Mouse (Mus musculus) erythroblast, embryonic 14.5 days (primary cell): ENCODE results near the gene Tm6sf1.

Experiments
- GATA1 ChIP-seq: IDR thresholded peaks from 2 replicates; pipeline ENCODE4 v1.6.1; 2012; ENCODE audit warnings: low read length, inconsistent platforms, mixed read lengths
- TAL1 ChIP-seq: IDR thresholded peaks from 3 replicates; pipeline ENCODE4 v1.6.1; 2012; ENCODE audit warnings: low read length, inconsistent platforms, mixed read lengths

DNA sequence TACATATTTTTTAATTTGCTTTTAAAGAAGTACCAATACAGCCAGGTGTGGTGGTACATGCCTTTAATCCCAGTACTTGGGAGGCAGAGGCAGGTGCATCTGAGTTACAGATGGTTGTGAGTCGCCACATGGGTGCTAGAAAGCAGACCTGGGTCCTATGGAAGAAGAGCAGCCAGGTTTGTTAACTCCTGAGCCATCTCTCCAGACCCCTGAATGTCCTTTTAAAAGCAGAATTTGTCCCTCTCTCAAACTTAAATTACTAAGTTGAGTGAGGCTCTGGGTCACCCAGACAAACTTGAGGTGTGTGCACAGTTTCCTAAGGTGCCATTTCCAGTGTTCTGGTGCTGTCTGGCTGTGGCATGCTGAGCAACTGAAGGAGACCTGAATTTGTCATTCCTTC is 3.1 kb upstream of the Tm6sf1 start, which contains the start of gene Gm10160:
- TF ChIP-seq GATA1 (no peak), TAL1 (no peak)
